Mouse (Mus musculus): Measurements from ENCODE around the gene B3glct. TPM values are rescaled to one million over a fixed set of nuclear protein-coding genes. Genes with fewer than 3 reads are reported as not detected.
A peak's percentile ranks its signal among the peaks of the same experiment; 100 is the strongest.

The B3glct gene
- polyA plus RNA-seq (2012; rRNA removed) (2.3 and 2.9 TPM in 2 replicates), polyA plus RNA-seq (2014; fragmentation: Nextera tagmentation; extraction: Ambion mirVana) (4.1 and 5.0 TPM in 2 replicates)

DNA sequence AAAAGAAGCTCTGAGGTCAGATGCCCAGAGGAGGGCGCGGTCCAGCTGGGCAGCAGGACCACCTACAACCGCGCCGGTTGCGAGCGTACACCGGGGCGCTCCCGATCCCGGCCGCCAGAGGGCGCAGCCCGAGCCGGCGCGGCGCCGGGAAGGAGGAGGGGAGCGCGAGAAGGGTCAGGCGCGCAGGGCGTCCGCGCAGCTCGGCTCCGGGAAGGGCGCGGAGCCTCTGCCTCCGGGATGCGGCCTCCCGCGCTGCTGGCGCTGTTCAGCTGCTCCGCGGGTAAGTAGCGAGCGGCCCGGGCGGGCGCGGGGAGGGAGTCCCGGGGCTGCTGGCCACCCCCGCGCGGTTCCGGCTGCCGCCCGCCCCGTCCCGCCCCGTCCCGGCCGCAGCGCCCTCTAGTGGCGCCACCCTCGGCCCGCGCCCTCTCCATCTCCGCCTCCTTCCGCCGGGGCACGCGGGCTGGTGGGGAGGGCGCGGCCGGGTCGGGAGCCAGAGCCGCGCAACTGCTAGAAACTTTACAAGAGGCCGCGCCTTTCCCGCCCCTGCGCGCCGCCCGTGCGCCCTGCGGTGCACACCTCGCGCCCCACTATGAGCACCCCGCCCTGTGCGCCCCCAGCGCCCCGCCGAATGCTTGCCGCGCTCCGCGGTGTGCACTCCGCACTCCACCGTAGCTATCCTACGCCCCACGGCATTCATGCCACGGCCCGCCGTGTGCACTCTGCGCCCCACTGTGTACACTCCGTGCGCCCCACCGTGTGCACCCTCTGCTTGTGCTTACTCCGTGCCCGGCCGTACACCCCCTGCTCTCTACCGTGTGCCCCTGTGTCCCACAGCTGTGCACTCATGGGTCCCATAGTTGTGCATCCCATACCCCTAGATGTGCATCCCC, at the start of gene B3glct:
Gene B3glct, plus strand, starts transcription at position 131 of the 890 bp plus-strand sequence.
- DNase-seq (ENCODE audit: low read depth in 3 of 3, low spot score in 3 of 3) (peak; percentile 61 to 72 (median 66)), ATAC-seq (ENCODE audit: insufficient read depth) (peak; percentile 98)
- Histone ChIP-seq H3K4me2 (ENCODE audit: low read depth) (peak within 1 kb of the TSS; percentile 97), H3K9ac (replicated peaks) (peak within 1 kb of the TSS; percentile 71), H3K4me3 (ENCODE audit: insufficient read depth in 1 of 2, low read depth in 2 of 2, low read length in 2 of 2) (peak within 1 kb of the TSS; percentile 76 to 87), H3K36me3 (replicated peaks; ENCODE audit: control insufficient read depth, insufficient read depth, low read depth) (no peaks in the 10 kb centered on the region), H3K4me1 (replicated peaks; ENCODE audit: control insufficient read depth in 2 of 2, insufficient read depth in 2 of 2, low read length in 1 of 2) (peaks cover 4 to 6% of the 10 kb centered on the region in 2 experiments; a peak in 3 of 4 replicates), H3K27ac (no peak within 1 kb of the TSS), H3K27me3 (ENCODE audit: control insufficient read depth, insufficient read depth, low read length) (peaks cover 2% of the 10 kb centered on the region; the same call in 1 of the 2 replicates), H3K9me3 (ENCODE audit: control insufficient read depth, low read length) (no peaks in the 10 kb centered on the region)
- WGBS (ENCODE audit: insufficient replicate concordance): under 1% methylated on average over 68 of the region's 106 CpGs
- TF ChIP-seq EP300 (IDR thresholded peaks at IDR 0.05; ENCODE audit: low read depth) (no peak), CTCF (IDR thresholded peaks at IDR 0.05; ENCODE audit: low read depth) (peak; percentile 68)

DNA sequence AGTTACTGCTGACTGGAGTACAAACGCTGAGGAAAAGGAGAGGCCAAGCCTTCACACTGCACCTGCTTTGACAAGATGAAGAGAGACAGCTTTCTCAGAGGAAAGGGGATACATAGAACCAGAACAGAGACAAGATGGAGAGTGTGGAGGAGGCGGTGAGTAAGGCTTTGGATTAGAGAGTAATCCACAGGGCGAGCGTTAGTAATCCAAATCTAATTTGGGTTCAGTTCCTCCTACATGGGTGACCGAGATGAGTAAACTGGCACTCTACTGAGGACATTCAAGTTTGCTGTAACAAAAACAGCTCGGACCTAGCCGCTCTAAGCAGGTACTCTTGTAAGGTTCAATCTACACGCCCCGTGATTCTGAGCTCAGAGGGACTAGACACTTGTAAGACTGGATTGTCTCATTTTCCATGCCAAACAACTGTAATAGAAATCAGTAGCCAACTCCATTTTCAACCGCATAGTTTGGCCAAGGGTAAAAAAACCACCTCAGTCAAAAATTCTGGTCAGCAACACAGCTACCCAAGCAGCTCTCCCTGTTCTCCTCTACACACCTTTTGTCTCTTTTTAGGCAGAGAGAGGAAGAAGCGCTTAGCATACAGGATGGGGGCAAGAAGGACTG, 43.5 kb upstream of the B3glct start:
- Histone ChIP-seq H3K4me1 (replicated peaks; ENCODE audit: control insufficient read depth in 2 of 2, insufficient read depth in 2 of 2, low read length in 1 of 2) (peaks cover 11 to 12% of the 10 kb centered on the region in 2 experiments), H3K36me3 (replicated peaks; ENCODE audit: control insufficient read depth, insufficient read depth, low read depth) (peaks cover 30% of the 10 kb centered on the region), H3K27ac (no peak overlapping the region), H3K4me3 (ENCODE audit: insufficient read depth in 1 of 2, low read depth in 2 of 2, low read length in 2 of 2) (peak overlapping the region; percentile 79 to 82), H3K9ac (replicated peaks) (peak overlapping the region; percentile 65), H3K9me3 (ENCODE audit: control insufficient read depth, low read length) (no peaks in the 10 kb centered on the region), H3K4me2 (ENCODE audit: low read depth) (peak overlapping the region; percentile 77), H3K27me3 (ENCODE audit: control insufficient read depth, insufficient read depth, low read length) (no peaks in the 10 kb centered on the region)
- DNase-seq (ENCODE audit: low read depth in 3 of 3, low spot score in 3 of 3) (no peak), ATAC-seq (ENCODE audit: insufficient read depth) (no peak)
- WGBS (ENCODE audit: insufficient replicate concordance): 59% methylated on average over 11 of the region's 11 CpGs
- TF ChIP-seq EP300 (IDR thresholded peaks at IDR 0.05; ENCODE audit: low read depth) (no peak), CTCF (IDR thresholded peaks at IDR 0.05; ENCODE audit: low read depth) (no peak)

DNA sequence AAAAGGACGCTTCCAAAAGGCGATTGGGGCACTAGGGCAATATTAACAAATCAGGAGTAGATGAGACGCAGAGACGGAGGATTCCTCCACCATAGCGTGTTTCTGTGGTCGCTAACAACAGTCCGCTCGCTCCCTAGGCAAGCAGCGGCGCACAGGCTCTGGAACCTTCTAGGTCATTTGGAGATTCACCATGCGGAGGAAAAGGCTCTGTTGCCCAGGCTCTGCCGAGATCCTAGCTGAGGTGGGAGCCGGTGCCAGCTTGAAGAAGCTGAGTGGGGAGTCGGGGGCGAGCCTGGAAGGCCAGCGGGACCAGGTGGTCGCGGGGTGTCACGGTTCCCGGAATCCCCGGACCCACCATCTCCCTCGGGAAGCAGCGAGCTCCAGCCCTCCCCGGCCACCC, 42.5 kb upstream of the B3glct start:
- no peak for ATAC-seq (ENCODE audit: insufficient read depth)

DNA sequence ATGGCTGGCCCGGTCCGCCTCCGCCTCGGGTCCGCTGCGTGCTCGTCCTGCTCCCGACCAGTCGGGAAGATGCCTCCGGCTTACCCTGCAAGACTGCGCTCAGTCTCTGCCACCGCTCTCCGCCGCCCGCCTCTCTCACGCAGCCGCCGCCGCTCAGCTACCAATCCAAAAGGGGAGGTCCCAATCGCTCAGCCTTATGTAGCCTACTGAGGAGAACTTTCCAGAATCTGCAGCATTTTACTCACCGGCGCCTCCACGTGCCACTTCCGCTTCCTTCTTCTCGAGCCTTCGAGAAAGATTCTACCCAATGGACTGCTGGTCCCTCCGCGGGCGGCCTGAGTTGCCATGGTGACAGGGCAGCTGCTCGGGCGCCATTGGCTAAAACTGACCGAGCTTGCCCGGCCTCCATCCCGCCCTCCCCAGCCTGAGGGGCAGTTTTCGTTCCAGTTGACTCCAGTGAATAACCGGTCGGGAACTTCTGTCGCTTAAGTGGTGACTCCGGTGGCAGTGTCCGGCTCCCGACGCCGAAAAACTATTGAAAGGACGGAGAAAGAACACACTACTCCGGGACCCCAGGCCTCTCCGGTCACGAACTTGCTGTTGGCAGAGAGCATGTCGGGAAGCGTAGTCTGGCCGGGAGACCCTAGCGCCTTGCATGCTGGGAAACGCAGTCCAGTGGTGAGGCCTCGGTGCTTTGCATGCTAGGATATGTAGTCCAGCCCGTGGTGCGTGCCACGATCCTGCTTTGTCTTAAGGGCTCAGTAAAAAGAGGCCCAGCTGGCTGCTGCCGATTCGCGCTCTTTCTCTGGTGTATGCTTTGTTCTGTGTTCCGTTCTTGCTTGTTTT, 41.7 kb upstream of the B3glct start, which contains the start of gene Hsph1:
Gene Hsph1, minus strand, starts transcription at position 302 of the 846 bp plus-strand sequence.
- H3K4me1 ChIP-seq (replicated peaks; ENCODE audit: control insufficient read depth in 2 of 2, insufficient read depth in 2 of 2, low read length in 1 of 2): peaks cover 11 to 15% of the 10 kb centered on the region in 2 experiments

More for the DNA sequence above, 42.5 kb upstream of the B3glct start:
- 1% methylated on average over 24 of the region's 24 CpGs for WGBS (ENCODE audit: insufficient replicate concordance)
- Histone ChIP-seq H3K27me3 (ENCODE audit: control insufficient read depth, insufficient read depth, low read length) (no peaks in the 10 kb centered on the region), H3K36me3 (replicated peaks; ENCODE audit: control insufficient read depth, insufficient read depth, low read depth) (peaks cover 21% of the 10 kb centered on the region), H3K9me3 (ENCODE audit: control insufficient read depth, low read length) (no peaks in the 10 kb centered on the region), H3K4me1 (replicated peaks; ENCODE audit: control insufficient read depth in 2 of 2, insufficient read depth in 2 of 2, low read length in 1 of 2) (peaks cover 11 to 12% of the 10 kb centered on the region in 2 experiments), H3K4me2 (ENCODE audit: low read depth) (peak overlapping the region; percentile 77), H3K9ac (replicated peaks) (peak overlapping the region; percentile 65), H3K27ac (peak overlapping the region; percentile 3; the same call in 1 of the 2 replicates), H3K4me3 (ENCODE audit: insufficient read depth in 1 of 2, low read depth in 2 of 2, low read length in 2 of 2) (peak overlapping the region; percentile 79 to 82)
- no peak for DNase-seq (ENCODE audit: low read depth in 3 of 3, low spot score in 3 of 3)
- TF ChIP-seq EP300 (IDR thresholded peaks at IDR 0.05; ENCODE audit: low read depth): no peak
- TF ChIP-seq CTCF (IDR thresholded peaks at IDR 0.05; ENCODE audit: low read depth): no peak

More for the DNA sequence above, 41.7 kb upstream of the B3glct start, which contains the start of gene Hsph1:
- Histone ChIP-seq H3K36me3 (replicated peaks; ENCODE audit: control insufficient read depth, insufficient read depth, low read depth) (peaks cover 14% of the 10 kb centered on the region), H3K9me3 (ENCODE audit: control insufficient read depth, low read length) (no peaks in the 10 kb centered on the region), H3K4me3 (ENCODE audit: insufficient read depth in 1 of 2, low read depth in 2 of 2, low read length in 2 of 2) (peak within 1 kb of the TSS; percentile 79 to 86), H3K27ac (peak within 1 kb of the TSS; percentile 3; the same call in 1 of the 2 replicates), H3K27me3 (ENCODE audit: control insufficient read depth, insufficient read depth, low read length) (no peaks in the 10 kb centered on the region), H3K4me2 (ENCODE audit: low read depth) (peak within 1 kb of the TSS; percentile 77), H3K9ac (replicated peaks) (peak within 1 kb of the TSS; percentile 66)
- TF ChIP-seq CTCF (IDR thresholded peaks at IDR 0.05; ENCODE audit: low read depth) (0 out of 2 replicates have a peak, but pooled peaks have one; percentile 16), EP300 (IDR thresholded peaks at IDR 0.05; ENCODE audit: low read depth) (no peak)
- WGBS (ENCODE audit: insufficient replicate concordance): under 1% methylated on average over 60 of the region's 60 CpGs
- ATAC-seq (ENCODE audit: insufficient read depth): peak; percentile 98
- peak; percentile 96 to 98 (median 96) for DNase-seq (ENCODE audit: low read depth in 3 of 3, low spot score in 3 of 3)
